Mouse (Mus musculus) stomach, embryonic 16.5 days (tissue): ENCODE measurements at regions not wholly inside any gene's neighbourhood (a gene's known extent, or its start where the extent isn't known, plus 50 kb on each side); places are given as distances from the start of the nearest gene placed in this dataset.

Experiments used
- ATAC-seq: fragments of 200-750 bp; cut with Nextera tagmentation; 2 replicates; pipeline ENCODE4 v1.8.0; 2017; ENCODE audit warnings: moderate number of reproducible peaks, moderate TSS enrichment; ENCODE audit not compliant: insufficient read depth, low FRiP score
- H3K27ac ChIP-seq: fragments of 300-500 bp; sonication (generic); 2 replicates; pipeline ENCODE4 v1.5.1; 2014; ENCODE audit warnings: low read length
- H3K27me3 ChIP-seq: fragments of 300-500 bp; sonication (generic); 2 replicates; pipeline ENCODE4 v1.6.1; 2014; ENCODE audit warnings: low read length, control low read depth, mixed read lengths; ENCODE audit not compliant: control insufficient read depth, insufficient read depth
- H3K36me3 ChIP-seq: fragments of 300-500 bp; sonication (generic); 2 replicates; pipeline ENCODE4 v1.6.1; 2014; ENCODE audit warnings: low read length; ENCODE audit not compliant: control insufficient read depth, insufficient read depth
- H3K4me1 ChIP-seq: fragments of 300-500 bp; sonication (generic); 2 replicates; pipeline ENCODE4 v1.6.1; 2014; ENCODE audit warnings: low read length, control low read depth, mixed read lengths; ENCODE audit not compliant: control insufficient read depth, insufficient read depth
- H3K4me2 ChIP-seq: fragments of 300-500 bp; sonication (generic); 2 replicates; pipeline ENCODE4 v1.6.1; 2014; ENCODE audit warnings: low read depth, low read length, mixed read lengths
- H3K4me3 ChIP-seq: fragments of 300-500 bp; sonication (generic); replicated peaks from 2 replicates; pipeline ENCODE4 v1.5.1; 2014; ENCODE audit warnings: mild to moderate bottlenecking, low read length
- H3K9ac ChIP-seq: fragments of 300-500 bp; sonication (generic); 2 replicates; pipeline ENCODE4 v1.6.1; 2014; ENCODE audit warnings: low read length
- H3K9me3 ChIP-seq: fragments of 300-500 bp; sonication (generic); replicated peaks from 2 replicates; pipeline ENCODE4 v1.6.1; 2016; ENCODE audit warnings: low read length, control low read depth; ENCODE audit not compliant: control insufficient read depth
- WGBS: fragments of 180-500 bp; shearing (Covaris S2); extraction: QIAGEN DNeasy Blood & Tissue Kit; methylation state at CpG from one replicate; pipeline ENCODE4 v1.1.7; 2014; 5-methylcytosine and 5-hydroxymethylcytosine counted together

DNA sequence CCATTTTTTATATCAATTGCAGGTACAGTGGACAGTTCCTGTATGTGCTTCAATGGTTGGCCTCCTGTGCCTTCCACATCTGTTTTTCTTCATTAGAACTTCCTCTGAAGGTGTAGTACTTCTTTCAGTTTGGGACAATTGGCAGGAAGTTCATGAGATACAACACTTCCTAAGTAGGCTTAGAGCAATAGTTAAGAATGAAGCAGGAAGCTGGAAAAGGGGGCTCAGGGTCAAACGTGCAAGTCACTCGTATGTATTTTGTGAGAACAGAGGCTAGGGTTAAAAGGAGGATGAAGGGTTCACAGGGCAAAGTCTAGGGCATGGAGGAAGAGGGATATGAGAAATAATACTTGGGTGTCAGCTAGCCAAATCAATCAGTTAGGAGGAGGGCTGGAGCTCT is 55.7 kb upstream of the Ptprm start:
- Histone ChIP-seq H3K27ac (no peak overlapping the region), H3K9ac (no peak overlapping the region), H3K4me1 (no peaks in the 10 kb centered on the region), H3K4me2 (no peak overlapping the region), H3K9me3 (no peaks in the 10 kb centered on the region), H3K4me3 (no peak overlapping the region), H3K36me3 (no peaks in the 10 kb centered on the region), H3K27me3 (no peaks in the 10 kb centered on the region)
- no peak for ATAC-seq
- WGBS, result 73% methylated on average over 2 of the region's 2 CpGs

DNA sequence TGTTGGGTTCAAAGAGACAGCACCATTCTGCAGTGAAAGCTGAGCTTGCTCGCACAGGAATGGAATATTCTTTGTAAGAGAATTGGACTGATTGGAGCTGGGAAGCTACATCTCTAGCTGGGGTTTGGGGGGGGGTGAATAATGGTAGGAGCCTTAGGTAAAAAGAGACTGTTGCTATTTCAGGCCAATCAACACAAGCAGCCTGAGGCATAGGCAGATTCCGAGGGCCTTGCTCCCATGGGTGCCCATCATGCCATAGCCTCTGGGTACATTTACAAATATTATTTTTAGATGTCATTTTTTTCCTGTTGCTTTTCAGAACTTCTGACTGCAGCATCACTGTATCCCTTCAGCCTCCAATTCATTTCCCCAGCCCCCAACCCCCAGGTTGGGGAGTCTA is 51.7 kb upstream of the Ptprm start:
- no peak overlapping the region for H3K4me2 ChIP-seq
- H3K27ac ChIP-seq, result no peak overlapping the region
- no peaks in the 10 kb centered on the region for H3K4me1 ChIP-seq
- no peak overlapping the region for H3K4me3 ChIP-seq
- no peak overlapping the region for H3K9ac ChIP-seq
- no peak for ATAC-seq
- no peaks in the 10 kb centered on the region for H3K27me3 ChIP-seq
- H3K36me3 ChIP-seq, result no peaks in the 10 kb centered on the region
- 91% methylated on average over 2 of the region's 2 CpGs for WGBS
- H3K9me3 ChIP-seq, result no peaks in the 10 kb centered on the region
